Mouse (Mus musculus): ENCODE measurements at regions not wholly inside any gene's neighbourhood (a gene's known extent, or its start where the extent isn't known, plus 50 kb on each side); places are given as distances from the start of the nearest gene placed in this dataset.

DNA sequence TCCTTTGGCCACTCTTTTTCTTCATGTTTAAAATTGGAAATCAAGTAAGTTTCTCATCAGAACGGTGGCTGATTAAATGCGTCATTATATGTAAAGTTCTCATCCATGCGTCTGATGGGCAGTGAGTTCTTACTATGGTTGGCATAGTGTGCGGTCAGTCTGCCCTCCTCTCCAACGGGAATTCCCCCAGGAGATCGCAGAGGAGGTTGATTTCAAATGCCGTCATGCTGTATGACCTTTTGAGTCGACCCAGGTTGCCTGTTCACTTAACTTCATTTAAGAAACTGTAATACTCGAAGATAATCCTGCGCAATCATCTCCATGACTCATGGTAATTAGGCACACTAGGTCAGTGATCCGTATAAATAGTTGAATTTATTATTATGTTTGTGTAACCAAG lies 68.4 kb upstream of the Ampd3 start:
- no peak for TF ChIP-seq CTCF (IDR thresholded peaks at IDR 0.05; ENCODE audit: control insufficient read depth, insufficient read depth, insufficient read length)
- no peak for TF ChIP-seq USF1 (IDR thresholded peaks at IDR 0.05; ENCODE audit: low read depth)
- TF ChIP-seq MAX (IDR thresholded peaks at IDR 0.05), result no peak
- TF ChIP-seq MYOG (IDR thresholded peaks at IDR 0.05; ENCODE audit: control insufficient read depth, extremely low read depth, insufficient read length), result no peak
